Mouse (Mus musculus): ENCODE measurements around the gene Reg3d. TPM values are rescaled to one million over a fixed set of nuclear protein-coding genes. Genes with fewer than 3 reads are reported as not detected.

The Reg3d gene
- polyA plus RNA-seq, 1 experiment from 2014 or later = not detected

Other genes starting within 250 kb of the Reg3d start
- 1.1 and 1.3 TPM in 2 replicates for gene Reg3b, start 8.2 kb downstream of the Reg3d start, polyA plus RNA-seq (2015; fragmentation: Nextera tagmentation; extraction: Ambion mirVana)
- not detected in 2 replicates for gene Reg3a, start 1.8 kb upstream of the Reg3d start, polyA plus RNA-seq (2015; fragmentation: Nextera tagmentation; extraction: Ambion mirVana)
- not detected in 2 replicates for gene Reg2, start 16.8 kb upstream of the Reg3d start, polyA plus RNA-seq (2015; fragmentation: Nextera tagmentation; extraction: Ambion mirVana)
- not detected in 2 replicates for gene Reg1, start 43.8 kb upstream of the Reg3d start, polyA plus RNA-seq (2015; fragmentation: Nextera tagmentation; extraction: Ambion mirVana)
- gene Reg3g, start 90.0 kb upstream of the Reg3d start, polyA plus RNA-seq (2015; fragmentation: Nextera tagmentation; extraction: Ambion mirVana) = not detected in 2 replicates

Measured in neural tube, embryonic 13.5 days (tissue).